Mouse (Mus musculus): ENCODE data around the gene Pnpo.

GRCm38 (mm10) chr11:96976379-96976687, 32.5 kb upstream of the Pnpo start:
- no peak for TF ChIP-seq CTCF (IDR thresholded peaks at IDR 0.05; ENCODE audit: low read depth, low read length)
- no peak for TF ChIP-seq POLR2A (IDR thresholded peaks at IDR 0.05; ENCODE audit: extremely low read depth, insufficient read depth, low read length)

Data from liver, adult 2 months (tissue).